Mouse (Mus musculus) regulatory T cell (primary cell): ENCODE data around the gene Ier2.

Experiments
- in situ Hi-C: fragments of 300-600 bp; cut with MboI, MseI; formaldehyde crosslinking; loops from one replicate; pipeline ENCODE4 v1.15.1; 2025; ENCODE audit warnings: high pct_unique_total_duplicates

Ier2 gene

GRCm38 (mm10) chr8:84663483-84664327 is 1.1 kb upstream of the Ier2 start:
- in situ Hi-C loops = loop anchor here (5.0 kb wide), 1 partner anchor 314 kb away; the partner anchor contains the start of gene Junb

- in situ Hi-C loops = loop anchor here (5.0 kb wide), 1 partner anchor 315 kb away; the partner anchor contains the start of gene Junb
Measured at GRCm38 (mm10) chr8:84661961-84662571, 586 bp downstream of the Ier2 start.

- in situ Hi-C loops = loop anchor here (5.0 kb wide), 1 partner anchor 316 kb away; the partner anchor contains the start of gene Junb
Measured at GRCm38 (mm10) chr8:84661458-84661871, 1.2 kb downstream of the Ier2 start.

- in situ Hi-C loops = loop anchor here (5.0 kb wide), 1 partner anchor 316 kb away; the partner anchor contains the start of gene Junb
Measured at GRCm38 (mm10) chr8:84660819-84661457, 1.7 kb downstream of the Ier2 start.

- in situ Hi-C loops = loop anchor here (5.0 kb wide), 2 partner anchors 317 to 458 kb away; partner anchors contain the start of gene Junb
Measured at GRCm38 (mm10) chr8:84659936-84660818, 2.5 kb downstream of the Ier2 start.

- in situ Hi-C loops = loop anchor here (5.0 kb wide), 1 partner anchor 457 kb away; no protein-coding TSS in a partner anchor
Measured at GRCm38 (mm10) chr8:84658951-84659350, 3.7 kb downstream of the Ier2 start.

- in situ Hi-C loops = loop anchor here (5.0 kb wide), 1 partner anchor 455 kb away; no protein-coding TSS in a partner anchor
Measured at GRCm38 (mm10) chr8:84657680-84658079, 5.0 kb downstream of the Ier2 start.

GRCm38 (mm10) chr8:84657203-84657602 is 5.4 kb downstream of the Ier2 start:
- in situ Hi-C loops = loop anchor here (5.0 kb wide), 1 partner anchor 455 kb away; no protein-coding TSS in a partner anchor

GRCm38 (mm10) chr8:84656641-84657126 is 6.0 kb downstream of the Ier2 start:
- in situ Hi-C loops = loop anchor here (5.0 kb wide), 1 partner anchor 454 kb away; no protein-coding TSS in a partner anchor

- in situ Hi-C loops = loop anchor here (5.0 kb wide), 1 partner anchor 454 kb away; no protein-coding TSS in a partner anchor
Measured at GRCm38 (mm10) chr8:84656191-84656525, 6.5 kb downstream of the Ier2 start.

GRCm38 (mm10) chr8:84655336-84656190 is 7.1 kb downstream of the Ier2 start:
- in situ Hi-C loops = loop anchor here (5.0 kb wide), 1 partner anchor 453 kb away; no protein-coding TSS in a partner anchor

- in situ Hi-C loops = no loop called here
Measured at GRCm38 (mm10) chr8:84654597-84654996, 8.1 kb downstream of the Ier2 start.

GRCm38 (mm10) chr8:84653092-84653631 is 9.5 kb downstream of the Ier2 start:
- in situ Hi-C loops = no loop called here

GRCm38 (mm10) chr8:84650213-84650612 is 12.4 kb downstream of the Ier2 start:
- in situ Hi-C loops = no loop called here

- in situ Hi-C loops = no loop called here
Measured at GRCm38 (mm10) chr8:84647461-84647901, 15.2 kb downstream of the Ier2 start.

- in situ Hi-C loops = no loop called here
Measured at GRCm38 (mm10) chr8:84646800-84647199, 15.9 kb downstream of the Ier2 start.

- in situ Hi-C loops = no loop called here
Measured at GRCm38 (mm10) chr8:84643019-84643418, 19.6 kb downstream of the Ier2 start.

GRCm38 (mm10) chr8:84641578-84642361 is 20.9 kb downstream of the Ier2 start:
- in situ Hi-C loops = no loop called here
